Mouse (Mus musculus) kidney, adult 8-10 months (tissue): ENCODE measurements around the gene Taf6l.
A peak's percentile ranks its signal among the peaks of the same experiment; 100 is the strongest.

Experiments used
- DNase-seq, 2 experiments: peaks; one replicate each; pipeline ENCODE4 v3.0.0; 2022

Gene Taf6l

DNA sequence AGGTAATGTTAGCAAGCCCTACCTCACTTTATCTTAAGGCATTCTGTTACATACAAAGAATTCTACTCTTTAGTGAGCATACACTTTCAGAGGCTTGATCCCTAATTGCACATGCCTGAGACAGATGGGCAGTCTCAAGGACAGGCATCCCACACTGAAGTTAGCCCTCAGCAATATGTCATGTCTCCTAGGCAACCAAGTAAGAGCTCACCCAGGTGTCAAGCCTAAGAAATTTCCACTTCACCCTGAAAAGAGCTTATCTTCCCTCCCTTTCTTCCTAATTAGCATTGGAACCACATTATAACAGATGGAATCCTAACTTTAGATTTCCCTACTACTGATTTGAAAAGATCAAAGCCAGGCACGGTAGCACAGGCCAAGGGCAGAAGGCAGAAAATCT is 3.0 kb upstream of the Taf6l start:
- DNase-seq, result no peak

DNA sequence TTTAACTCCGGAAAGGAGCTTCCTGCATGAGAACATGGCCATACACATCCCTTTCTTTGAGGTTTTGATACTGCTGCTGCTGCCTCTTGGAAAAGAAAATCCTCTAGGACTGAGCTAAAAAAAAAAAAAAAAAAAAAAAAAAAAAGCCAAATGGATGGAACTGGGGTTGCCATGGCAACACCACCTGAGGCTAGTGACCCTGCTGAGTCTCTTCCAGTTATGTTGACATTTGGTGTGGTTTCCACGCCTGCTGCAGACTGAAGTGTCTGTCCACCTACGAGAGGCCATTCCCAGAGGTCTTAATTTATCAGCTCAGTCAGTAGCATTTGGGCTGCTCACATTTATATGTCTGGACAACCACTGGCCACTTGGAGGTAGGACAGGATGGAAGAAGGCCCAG is 2.3 kb upstream of the Taf6l start:
- DNase-seq, result no peak

DNA sequence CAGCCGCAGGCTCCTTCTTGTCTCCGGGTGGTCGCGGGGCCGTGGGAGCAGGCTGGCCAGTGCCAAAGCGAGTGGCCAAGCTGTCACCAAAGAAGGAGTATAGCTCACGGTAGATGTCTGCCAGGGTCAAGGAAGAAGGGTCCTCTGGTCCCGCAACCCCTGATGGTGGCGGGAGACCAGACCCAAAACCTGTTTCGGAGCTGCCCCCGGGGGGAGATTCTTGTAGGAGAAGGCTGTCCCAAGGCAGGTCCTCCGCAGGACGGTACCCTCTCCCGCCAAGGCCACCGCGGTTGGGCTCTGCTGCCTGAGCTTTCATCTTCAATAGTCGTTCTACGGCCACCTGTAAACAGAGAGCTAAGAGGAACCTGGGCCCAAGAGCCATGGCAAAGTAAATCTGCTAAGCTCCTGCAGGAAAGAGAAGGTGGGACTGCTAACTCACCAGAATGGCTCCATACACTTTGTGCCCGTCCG is 11.2 kb downstream of the Taf6l start:
- DNase-seq, result peak; percentile 26 to 27

DNA sequence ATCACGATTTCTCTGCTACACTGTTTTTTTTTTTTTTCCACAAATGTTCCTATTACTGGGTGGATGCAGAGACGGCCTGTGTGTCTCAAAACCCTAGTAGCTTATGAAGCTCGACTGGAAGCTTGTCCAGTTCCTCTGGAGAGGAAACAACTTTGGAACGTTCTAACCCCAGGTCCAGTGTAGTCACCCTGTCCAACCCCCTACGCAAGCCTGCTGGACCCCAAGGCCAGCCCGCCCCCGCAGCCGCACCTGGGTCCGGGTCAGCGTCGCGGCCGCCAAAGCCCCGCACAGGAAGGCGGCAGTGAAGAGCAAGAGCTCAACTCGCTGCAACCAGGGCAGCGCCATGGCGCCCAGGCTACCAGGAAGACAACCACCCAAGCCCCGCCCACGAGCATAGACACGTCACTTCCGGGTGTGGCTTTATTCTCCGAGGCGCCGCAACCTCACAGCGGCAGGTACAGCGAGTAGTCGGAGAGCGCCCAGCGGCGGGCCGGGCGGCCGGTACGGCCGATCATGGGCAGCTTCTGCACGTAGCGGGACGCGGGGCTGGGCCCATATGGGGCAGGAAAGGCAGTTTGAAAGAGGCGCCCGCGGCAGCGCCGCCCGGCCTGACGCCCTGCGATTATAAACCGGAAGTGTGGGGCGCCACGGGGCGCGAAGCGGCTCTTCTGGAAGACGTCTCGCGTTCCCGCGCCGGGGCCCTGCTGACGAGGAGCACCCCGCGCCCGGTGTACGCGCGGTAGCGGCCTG is 12.0 kb downstream of the Taf6l start, which contains the start of gene Tmem179b:
TSS of gene Tmem179b (minus strand) at position 382 of the 750 bp plus-strand sequence.
- DNase-seq, result peak; percentile 92 to 96

DNA sequence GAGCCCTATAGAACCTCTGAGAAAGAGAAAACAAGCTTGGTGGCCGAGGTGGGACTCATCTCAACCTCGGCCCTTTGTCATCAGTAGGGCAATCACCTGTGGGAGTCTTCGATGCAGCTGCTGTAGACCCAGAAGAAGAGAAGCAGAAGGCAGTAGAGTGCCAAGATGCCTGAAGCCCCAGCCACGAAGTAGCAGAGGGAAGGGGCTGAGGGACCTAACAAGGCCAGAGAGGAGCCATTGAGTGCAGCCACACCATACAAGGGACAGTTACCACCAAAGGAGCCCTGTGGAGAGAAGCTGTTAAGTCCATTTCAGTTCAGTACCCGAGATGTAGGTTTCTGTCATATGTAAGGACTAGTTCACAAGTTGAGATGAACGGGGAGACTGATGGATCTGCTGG is 12.8 kb downstream of the Taf6l start:
- DNase-seq, result no peak

DNA sequence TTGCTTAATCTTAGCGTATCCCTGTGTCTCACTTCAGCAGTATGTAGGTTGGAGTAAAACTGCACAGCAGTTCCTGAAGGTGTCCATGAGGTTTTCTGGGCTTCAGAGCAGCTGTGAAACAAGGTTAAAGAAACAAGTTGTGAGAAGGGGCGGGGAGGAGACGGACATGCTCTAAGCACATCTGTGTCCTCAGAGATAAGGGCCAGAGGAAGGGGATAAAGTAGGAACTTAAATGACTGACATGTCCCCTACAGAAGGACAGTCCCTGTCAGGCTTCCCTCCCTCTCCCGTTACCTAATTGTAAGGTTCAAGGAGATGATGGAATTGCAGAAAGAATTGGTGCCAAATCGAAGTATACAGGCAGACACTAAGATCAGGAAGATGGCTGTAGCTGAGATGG is 13.2 kb downstream of the Taf6l start:
- no peak for DNase-seq

DNA sequence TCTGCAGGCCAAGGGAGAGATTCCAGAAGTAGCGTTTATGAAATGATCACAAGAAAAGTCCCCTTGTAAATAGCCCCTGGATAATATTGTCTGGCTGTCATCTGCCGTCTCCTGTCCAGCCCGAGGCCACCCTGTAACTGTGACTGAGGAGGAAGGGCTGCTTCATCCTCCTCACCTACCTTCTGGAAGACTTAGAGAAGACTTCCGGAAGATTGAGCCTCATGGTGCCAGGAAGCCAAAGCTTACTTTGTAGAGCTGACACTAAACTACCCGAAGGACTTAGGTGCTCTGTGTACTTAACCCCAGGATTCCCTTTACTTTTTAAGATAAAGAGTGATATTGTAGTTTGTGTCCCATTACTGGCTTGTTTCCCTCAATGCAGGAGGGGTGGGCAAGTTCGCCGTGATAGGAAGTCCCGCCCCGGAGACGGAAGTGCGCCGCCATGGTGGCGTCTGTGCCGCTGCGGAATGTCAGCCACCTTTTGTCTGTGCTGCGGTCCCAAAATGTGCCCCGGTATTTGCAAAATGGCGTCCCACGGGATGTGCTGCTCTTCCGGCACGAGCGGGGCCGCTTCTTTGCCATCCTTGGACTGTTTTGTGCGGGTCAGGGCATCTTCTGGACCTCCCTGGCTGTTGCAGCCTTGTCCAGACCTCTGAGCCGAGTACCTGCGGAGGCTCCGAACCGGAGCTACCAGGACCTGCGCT is 15.5 kb downstream of the Taf6l start, which contains the start of gene Tmem223:
TSS of gene Tmem223 (plus strand) at position 430 of the 704 bp plus-strand sequence.
- DNase-seq, result peak; percentile 71 to 80

DNA sequence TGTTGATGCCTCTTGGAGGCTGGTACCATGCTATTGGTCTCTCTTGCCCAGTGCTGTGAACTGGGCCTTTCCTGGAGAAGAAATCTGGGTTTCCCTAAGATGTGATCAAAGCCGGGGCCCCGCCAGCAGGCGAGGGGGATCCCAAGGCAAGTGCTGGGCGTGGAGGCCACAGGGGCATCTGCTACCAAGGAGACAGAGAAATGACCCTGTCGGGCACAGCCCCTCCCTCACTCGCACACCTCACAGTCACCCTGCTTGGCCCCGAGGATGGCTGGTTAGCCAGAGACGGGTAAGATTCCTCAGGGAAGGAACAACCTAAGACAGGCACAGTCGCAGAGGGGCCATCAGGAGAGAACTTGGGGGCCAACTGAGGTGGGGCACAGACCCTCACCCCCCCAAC is 20.7 kb downstream of the Taf6l start:
- no peak for DNase-seq

DNA sequence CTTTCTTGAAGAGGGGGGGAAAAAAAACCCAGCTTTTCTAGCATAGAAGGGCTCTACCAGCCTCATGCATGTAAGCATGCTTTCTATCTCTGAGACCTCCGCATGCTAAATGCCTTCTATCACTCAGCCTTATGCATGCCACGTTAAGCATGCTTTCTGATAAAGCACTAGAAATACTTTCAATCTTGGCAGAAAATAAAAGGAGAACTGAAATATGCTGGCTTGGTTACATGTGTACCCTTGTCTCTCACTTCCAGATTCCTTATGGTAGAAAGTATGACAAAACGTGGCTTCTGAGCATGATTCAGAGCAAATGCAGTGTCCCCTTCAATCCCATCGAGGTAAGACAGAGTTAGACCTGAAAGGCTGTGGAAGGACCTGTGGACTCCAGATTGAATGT is 22.9 kb downstream of the Taf6l start:
- no peak for DNase-seq

DNA sequence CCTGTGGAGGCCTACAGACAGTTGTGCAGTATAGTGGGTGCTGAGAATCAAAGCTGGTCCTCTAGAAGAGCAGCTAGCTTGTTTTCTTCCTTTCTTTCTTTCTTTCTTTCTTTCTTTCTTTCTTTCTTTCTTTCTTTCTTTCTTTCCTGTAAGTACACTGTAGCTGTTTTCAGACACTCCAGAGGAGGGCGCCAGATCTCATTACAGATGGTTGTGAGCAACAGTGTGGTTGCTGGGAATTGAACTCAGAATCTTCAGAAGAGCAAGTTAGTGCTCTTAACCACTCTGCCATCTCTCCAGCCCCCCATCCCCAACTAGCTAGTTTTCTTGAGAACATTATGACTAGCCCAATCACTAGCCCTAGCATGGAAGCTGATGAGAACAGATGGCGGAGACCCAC is 25.5 kb downstream of the Taf6l start:
- DNase-seq, result no peak

DNA sequence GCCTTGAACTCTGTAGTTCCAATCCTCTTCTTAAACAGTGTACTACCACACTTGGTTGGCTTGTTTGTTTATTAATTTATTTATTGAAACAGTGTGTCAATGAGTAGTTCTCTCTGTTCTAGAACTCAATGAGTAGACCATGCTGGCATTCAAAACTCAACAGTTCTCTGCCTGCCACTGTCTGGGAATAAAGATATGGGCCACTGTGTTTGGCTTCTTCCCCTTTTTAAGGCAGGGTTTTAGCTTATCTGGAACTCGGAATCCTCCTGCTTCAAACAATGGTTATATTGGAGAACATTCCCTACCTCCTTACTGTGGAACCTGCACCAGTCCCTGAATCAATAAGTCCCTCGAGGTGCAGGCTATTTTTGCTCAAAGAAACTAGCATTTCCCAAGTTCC is 27.3 kb downstream of the Taf6l start:
- no peak for DNase-seq

DNA sequence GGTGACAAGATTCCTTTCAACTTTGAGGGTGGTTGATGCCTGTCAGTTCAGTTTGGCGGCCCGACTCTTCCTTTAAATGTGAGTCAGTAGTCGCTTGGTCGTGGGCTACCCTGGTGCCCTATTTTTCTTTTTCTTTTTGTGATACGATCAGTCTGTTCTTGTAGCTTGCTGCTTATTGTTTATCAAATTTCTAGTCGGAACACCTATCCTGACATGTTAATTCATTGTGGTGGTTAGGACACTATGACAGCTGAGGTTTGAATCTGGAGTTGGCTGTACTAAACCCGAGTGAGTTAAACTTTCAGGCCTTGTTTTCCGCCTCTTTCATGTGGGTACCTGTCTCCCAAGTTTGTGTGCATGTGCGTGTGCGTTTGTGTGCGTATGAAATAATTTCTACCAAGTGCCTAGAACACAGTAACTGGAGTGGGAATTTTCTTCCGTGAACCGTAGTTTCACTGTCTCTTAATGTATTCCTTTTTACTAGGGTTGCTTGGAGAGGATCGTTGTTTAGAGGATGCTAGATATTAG is 28.7 kb downstream of the Taf6l start:
- no peak for DNase-seq

DNA sequence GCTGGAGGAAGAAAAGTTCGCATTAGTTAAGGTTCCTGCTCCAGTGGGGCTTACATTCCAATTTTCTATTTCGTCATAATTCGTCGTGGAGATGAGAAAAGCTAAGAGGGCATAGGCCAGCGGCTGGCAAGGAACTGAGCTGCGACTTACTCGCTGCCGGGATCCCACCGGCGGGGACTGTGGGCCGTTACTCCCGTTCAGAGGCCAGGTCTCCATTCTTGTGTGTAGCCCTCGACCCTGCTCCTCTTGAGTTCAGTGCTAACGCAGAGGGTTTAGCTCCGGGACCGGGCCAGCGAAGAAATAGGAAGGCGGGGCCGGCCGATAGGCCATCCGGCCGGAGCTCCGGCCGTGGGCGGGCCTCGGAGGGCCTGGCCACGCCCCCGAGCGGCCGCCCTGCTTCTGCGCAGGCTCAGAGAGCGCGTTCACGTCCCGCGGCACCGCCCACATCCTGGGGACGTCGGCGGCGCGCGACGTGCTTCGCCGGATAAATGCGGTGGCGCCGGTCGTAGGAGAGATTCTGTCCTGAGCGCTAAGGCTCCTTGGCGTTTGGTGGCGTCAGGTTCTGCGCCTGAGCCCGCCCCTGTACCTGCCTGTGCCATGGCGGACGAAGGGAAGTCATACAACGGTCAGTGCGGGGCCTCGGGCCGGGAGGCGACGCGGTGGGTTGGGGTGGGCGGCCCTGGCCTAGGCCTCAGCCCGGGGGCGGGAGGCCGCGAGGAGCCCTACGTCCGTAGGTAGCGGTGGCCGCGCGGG is 29.4 kb downstream of the Taf6l start, which contains the start of gene Nxf1:
TSS of gene Nxf1 (plus strand) at position 439 of the 753 bp plus-strand sequence.
- DNase-seq, result peak; percentile 88 to 93

DNA sequence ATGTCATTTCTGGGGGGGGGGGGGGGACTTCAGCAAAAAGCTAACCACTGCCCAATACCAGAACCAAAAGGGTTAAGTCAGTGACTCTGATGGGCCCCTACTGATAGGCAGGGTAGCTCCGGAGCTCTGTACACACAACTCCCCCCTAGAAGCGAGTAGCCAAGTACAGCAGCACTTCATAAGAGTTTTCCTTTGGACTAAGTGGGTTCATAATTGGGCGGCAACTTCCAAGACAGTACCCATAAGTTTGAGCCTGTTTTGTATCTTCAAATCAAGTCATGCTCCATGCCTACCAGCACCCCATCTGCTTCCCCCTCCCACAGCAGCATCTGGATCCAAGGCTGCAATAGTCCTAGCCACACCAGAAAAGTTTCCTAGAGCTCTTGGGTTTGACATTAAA is 30.6 kb downstream of the Taf6l start:
- DNase-seq, result no peak

DNA sequence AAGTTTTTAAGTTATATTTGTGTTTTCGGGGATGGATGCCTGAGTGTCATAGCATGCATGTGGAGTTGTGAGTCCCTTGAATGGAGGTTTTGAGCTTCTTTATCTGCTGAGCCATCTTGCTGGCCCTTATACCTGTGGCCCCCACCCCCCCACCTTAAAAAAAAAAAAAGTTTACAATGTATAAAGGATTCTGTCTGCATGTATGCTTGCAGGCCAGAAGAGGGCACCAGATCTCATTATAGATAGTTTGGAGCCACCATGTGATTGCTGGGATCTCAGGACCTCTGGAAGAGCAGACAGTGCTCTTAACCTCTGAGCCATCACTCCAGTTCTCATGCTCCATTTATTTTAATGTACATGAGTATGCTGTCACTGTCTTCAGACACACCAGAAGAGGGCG is 38.8 kb downstream of the Taf6l start:
- no peak for DNase-seq

DNA sequence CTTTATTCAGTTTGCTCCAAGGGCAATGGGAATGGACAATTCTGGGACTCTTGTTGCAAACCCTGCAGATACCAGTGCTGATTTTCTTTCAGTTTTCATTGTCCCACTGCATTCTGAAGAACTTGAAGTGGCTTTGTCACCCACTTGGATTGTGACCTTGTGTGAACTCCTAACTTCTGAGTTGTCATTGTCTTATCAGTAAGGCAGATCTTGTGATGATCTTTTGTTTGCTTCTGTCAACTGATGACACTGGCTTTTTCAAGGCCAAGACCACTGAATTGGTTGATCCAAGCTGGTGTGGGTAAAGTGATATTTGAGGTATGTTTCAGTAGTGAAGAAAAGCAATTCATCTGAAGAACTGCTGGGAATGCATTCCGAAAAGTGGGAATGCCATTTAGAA is 40.8 kb downstream of the Taf6l start:
- DNase-seq, result no peak

DNA sequence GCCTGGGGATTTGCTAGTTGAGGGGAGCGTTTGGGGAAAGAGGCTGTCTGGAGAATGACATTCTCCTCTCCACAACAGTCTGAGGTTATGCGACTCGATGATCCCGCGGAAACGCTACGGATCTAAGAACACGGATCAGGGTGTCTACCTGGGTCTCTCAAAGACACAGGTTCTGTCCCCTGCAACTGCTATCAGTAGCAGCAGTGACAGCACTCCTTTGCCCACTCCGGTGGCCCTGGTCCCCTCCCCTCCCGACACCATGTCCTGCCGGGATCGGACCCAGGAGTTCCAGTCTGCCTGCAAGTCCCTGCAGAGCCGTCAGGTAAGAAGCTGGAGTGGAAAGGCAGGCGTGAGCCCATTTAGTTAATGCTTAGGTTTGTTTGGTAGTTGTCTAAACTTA is 44.0 kb downstream of the Taf6l start:
- no peak for DNase-seq

DNA sequence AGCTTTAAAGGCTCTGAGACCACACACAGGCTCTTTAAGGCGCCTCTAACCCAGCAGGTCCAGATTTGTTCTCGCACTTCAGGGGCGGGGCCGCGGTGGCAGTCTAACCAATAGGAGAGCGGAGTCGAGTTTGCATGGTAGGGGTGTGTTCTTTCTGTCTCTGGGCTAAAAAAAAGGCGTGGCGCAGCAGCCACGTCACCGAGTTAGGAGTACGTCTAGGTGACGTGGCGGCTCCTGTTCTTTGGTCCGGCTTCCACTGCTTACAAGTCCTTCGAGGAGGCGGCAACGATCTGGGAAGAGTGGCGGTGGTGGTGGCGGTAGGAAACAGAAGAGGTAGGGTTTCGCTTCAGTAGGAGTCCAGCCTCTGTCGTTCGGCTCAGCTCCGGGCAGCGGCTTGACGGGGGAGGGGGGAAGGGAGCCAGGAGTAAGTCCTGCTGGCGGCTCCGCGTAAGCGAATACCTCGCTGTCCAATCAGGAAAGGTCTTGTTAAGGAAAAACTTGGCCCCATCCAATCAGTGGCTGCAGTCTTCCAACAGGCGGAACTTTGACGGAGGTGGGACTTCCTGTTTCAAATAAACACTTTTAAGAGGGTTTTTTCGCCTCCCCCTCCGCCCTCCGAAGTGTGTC is 44.9 kb downstream of the Taf6l start, which contains the start of gene Stx5a:
TSS of gene Stx5a (plus strand) at position 171 of the 627 bp plus-strand sequence.
- DNase-seq, result peak; percentile 97 to 98

DNA sequence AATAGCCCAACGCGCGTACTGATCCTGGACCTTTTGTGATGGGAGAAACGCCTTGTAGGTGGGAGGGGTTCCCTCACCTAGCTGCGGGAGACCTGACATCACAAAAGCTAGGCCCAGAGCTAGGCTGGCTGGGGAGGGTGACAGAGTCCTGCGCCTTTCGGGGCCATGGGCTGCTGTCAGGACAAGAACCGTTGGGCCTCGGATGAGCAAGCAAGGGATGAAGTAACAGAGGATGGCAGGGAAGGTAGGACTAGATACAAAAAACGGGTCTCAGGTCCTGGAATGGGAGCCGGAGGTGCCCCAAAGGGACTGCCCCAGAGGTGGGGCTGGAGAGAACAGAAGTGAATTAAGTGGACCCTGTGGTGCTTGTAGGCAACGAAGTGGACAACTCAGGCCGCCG is 45.6 kb downstream of the Taf6l start, which contains the start of gene 1700092M07Rik:
TSS of gene 1700092M07Rik (plus strand) at position 116 of the 400 bp plus-strand sequence.
- DNase-seq, result no peak

DNA sequence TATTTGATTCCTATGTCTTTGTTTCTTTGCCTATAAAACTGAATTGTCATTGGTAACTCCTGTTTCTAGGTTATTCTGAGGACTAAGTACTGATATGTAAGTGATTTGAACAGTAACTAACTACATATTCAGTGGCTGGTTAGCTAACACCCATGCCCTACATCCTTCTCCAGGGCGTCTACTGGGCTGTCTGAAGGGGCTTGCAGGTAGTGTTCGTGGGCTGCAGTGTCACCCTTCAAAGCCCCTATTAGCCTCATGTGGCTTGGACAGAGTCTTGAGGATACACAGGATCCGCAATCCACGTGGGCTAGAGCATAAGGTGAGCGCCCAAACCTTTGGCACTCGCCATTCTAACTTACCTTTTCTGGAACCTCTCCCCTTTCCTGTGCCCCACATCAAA is 46.6 kb downstream of the Taf6l start:
- no peak for DNase-seq

DNA sequence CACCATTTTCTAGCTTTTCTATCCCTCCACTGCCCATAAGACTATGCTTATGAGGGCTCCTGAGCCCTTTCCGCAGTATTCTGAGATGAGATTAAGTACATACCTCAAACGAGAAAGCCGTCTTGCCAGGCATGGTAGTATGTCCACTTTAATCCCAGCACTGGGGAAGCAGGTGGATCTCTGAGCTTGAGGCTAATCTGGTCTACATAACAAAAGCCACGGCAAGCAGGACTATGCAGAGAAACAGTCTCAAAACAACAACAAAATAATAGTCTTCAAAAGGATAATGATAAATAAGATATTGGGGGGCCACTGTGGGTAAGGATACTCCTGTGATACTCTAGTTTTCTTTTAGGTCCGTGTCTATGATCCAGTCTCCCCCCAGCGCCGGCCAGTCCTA is 47.3 kb downstream of the Taf6l start:
- no peak for DNase-seq

DNA sequence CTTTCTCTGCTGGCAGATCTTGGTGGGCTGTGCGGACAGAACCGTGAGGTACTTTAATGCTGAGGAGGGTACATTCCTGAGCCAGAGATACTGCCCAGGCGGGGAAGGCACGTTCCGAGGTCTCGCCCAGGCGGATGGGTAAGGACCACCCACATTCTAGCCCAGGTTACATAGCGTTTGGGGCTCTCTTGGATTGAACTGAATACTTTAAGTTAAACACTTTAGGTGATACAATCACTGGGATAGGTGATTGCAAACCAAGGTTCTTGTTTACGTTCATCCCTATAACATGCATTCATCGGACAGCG is 50.1 kb downstream of the Taf6l start:
- no peak for DNase-seq
